Mouse (Mus musculus) urinary bladder, postnatal 25 days (tissue): ENCODE results near the gene Bcl2l1.

Experiments
- DNase-seq: peaks from one replicate; pipeline ENCODE4 v3.0.0; 2022; ENCODE audit warnings: low spot score

Gene Bcl2l1

GRCm38 (mm10) chr2:152831019-152831878 is at the start of gene Bcl2l1:
Bcl2l1 (minus strand) TSS chr2:152831728.
- DNase-seq = peak; percentile 97

DNA sequence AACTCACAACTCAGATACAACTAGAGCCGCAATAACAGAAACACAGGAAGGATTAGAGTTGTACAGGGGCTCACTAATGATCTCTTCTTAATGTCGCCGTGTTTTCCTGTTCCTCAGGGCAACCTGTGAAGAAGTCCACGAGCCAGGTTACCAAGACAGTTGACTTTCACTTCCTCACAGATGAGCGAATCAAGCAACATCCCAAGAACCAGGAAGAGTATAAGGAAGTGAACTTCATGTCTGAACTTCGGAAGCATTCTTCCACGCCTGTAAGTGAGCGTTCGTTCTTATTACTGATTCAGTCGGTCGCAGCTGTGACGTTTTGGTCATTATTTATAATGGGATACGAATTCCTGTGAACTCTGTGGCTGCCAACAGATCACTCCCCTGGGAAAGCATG is 49.4 kb upstream of the Bcl2l1 start:
- DNase-seq = no peak

- no peak for DNase-seq
Observed at GRCm38 (mm10) chr2:152878239-152878638, 46.7 kb upstream of the Bcl2l1 start.

GRCm38 (mm10) chr2:152863346-152863745 is 31.8 kb upstream of the Bcl2l1 start:
- DNase-seq = no peak

- DNase-seq = no peak
Observed at GRCm38 (mm10) chr2:152862638-152863037, 31.1 kb upstream of the Bcl2l1 start.

DNA sequence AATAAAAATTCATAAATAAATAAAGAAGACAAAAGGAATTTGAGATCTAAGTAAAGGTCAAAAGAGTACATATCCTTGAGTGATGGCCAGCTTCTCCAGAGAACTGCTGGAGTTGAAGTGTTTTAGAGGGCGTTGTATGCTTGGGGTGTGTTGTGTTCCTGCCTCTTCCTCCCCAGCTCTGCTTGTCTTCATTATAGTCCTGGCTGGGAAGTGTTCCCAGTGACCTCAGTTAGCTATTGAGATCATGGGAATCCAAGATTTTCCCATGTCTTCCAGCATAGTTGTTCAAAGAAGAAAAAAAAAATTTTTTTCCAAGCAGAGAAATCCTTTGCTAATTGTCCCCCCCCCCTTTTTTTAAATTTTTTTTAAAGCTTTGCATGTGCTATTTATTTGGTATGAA is 30.4 kb upstream of the Bcl2l1 start:
- DNase-seq = no peak

DNA sequence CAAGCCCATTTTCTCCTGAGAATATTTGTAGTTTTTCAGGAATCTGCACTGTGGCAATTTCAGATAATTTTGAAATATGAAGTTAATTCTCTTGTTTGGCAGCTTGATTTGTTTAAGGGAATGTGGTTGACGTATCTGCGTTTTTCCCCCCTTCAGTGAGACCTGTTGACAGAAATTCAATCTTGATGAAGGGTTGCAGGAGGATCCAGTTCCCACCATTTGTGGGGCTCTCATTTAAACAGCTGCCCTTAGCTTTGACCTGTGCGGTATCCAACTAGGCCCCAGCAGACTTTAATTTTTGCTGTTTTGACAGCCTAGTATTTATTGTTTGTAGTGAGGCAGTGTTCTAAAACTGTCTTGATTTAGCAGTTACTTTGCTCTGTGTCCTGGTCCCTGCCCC is 28.0 kb upstream of the Bcl2l1 start:
- DNase-seq = no peak

DNA sequence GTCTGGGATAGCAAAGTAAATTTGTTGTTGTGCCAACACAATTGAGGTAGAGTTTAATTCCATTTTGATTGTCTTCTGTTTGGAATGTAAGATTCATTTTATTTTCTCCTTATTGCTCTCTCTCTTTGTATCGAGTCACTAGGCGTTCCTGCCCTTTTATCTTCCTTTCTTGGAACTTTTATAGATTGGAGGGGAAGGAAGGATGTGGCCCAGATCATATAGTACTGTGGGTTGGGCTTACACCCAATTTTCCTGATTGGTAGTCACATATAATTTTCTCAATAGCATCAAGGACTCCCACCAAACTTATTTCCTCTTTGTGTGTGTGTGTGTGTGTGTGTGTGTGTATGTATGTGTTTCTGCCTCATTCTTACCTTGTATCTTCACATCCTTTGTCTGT is 16.9 kb upstream of the Bcl2l1 start:
- DNase-seq = no peak

DNA sequence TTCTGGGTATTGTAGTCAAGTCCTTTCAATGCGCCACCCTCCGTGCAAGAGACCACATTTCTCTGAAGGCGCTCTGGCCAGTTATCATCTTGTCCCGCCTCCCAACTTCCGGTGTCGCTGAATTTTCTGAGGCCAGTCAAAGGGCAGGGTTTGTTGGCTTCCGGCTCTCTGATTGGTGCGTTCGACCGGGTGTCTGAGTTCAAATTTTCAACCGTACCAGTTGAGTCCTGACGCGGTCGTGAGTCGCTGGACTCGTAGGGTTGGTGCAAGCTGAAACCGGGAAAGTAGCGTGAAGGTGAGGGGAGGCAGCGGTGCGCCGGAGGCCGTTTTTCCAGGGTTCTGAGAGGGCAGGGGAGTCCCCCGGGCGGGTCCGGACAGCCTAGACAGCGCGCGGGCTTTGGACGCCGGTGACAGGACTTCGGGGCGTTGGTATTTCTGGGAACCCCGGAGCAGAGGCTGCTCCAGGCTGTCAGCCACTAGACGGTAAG is 16.3 kb upstream of the Bcl2l1 start, which contains the start of gene Tpx2:
Gene Tpx2, plus strand, starts transcription at position 150 of the 488 bp plus-strand sequence.
- DNase-seq = peak; percentile 91

GRCm38 (mm10) chr2:152847057-152847814 is 15.7 kb upstream of the Bcl2l1 start:
- DNase-seq = no peak

GRCm38 (mm10) chr2:152842741-152843140 is 11.2 kb upstream of the Bcl2l1 start:
- no peak for DNase-seq

DNA sequence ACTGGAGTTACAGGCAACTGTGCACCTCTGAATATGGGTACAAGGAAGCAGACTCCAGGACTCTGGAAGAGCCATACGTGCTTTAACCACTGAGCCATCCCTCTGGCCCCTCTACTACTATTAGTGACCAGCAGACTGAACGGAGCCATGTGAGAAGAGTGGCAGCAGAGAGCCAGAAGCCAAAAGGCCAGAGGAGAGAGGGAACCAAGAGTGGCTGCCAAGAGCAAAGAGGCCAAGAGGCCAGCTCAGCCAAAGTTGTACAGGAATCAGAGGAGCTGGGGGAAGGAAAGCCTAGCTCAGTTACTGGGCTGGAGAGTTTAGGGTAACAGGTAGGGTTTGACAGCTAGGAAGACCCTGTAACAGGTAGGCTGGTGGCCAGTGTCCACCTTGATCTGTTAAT is 7.7 kb upstream of the Bcl2l1 start:
- DNase-seq = no peak

DNA sequence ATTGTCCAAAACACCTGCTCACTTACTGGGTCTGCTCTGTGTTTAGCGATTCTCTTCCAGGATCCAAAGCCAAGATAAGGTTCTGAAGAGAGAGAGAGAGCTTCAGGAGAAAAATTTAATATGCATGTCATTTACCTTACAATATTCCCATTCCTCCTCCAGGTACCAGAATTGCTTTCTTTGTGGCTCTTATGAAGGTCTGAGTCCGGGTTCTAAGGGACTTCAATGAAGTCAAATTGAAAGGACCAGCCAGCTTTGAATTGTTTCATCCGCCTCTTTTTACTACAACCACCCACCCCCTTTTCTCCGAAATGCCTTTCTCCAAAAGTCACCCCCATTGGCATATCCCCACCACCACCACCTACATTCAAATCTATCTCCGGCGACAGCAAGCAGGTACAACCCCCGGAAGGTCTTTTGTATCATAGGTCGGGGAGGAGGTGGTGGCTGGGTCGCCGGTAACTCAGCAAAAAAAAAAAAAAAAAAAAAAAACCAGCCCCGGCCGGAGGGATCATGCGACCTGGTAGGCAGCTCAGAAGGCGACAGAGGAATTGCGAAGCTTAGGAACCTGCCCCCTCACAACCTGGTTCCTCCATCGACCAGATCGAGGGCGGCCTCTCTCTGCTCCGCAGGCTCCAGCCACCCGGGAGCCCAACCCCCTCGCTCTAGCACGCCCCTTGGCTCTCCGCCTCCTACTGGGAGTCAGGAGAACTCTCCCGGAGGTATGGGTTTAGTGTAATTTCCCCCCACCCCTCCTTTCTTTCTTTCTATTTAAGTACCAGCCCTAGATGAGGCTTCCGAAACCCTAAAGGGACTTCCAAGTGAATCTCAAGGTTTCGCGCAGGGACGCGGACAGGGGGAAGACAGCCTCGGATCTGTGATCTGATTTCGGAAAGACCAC is 1.3 kb downstream of the Bcl2l1 start:
- peak; percentile 88 for DNase-seq

GRCm38 (mm10) chr2:152829367-152829881 is 2.1 kb downstream of the Bcl2l1 start:
- DNase-seq = peak; percentile 9

DNA sequence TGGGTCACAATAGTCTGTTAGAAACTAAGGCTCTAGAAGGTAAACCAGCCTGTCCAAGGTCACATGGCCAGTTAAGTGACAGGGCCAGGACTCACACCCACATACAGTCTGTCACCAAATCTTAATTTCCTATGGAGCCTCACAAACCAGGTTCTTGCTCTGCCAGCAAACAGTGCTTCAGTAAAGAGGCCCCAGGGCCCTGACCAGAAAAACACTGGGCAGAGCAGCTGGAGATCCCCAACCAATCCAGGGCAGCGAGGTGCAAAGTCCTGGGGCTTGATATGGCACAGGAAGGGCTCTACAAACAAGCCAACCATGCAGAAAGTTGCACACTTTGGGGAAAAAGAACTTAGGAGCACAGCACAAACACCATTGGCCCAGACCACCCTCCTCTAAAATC is 3.0 kb downstream of the Bcl2l1 start:
- DNase-seq = no peak

DNA sequence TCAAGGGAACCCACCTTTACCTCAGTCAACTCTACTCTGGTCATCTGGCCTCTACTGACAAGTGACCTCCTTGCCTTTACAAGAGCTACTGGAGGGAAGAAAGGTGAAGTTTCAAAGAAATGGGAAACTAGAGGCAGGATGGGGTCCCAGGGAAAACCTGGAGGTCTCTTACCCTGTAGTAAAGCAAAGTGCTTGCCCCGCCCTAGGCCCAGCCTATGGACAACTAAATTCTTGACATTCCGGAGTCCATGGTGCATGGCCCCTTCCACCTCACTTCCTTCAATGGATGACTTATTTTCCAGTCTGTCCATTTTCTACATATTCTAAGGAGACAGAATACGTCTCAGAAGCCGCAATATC is 3.5 kb downstream of the Bcl2l1 start:
- DNase-seq = peak; percentile 22

DNA sequence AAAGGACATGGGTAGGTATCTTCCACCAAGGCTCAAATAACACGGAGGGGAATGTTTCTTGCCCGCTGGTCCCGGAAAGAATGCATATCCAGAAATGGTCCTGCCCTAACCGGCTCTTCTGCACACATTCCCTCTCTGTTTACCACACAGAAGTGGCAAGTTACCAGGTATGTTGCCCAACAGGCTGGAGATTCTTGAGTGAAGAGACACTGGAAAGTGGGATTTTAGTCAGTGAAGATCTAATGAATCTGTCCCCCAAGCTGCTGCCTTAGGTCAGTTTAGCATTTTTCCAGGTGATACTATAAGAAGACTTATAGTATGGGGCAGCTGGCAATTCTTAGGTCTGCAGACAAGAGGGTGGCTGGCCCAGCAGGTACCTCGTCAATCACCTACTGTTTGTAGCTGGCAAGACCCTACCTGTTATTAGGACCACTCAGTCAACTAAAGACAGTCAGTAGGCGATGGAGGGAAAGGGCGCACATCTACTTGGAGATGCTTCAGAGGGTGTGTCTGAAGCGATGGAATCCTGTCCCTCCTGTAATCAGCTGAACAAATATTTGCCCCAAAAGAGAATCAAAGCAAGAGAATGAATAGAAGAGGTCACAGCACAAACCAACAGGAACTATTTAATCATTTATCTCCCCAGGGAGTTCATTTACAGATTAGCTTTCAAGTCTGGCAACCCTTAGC is 4.1 kb downstream of the Bcl2l1 start:
- DNase-seq = peak; percentile 42

- no peak for DNase-seq
Observed at GRCm38 (mm10) chr2:152826481-152826880, 5.0 kb downstream of the Bcl2l1 start.

- DNase-seq = no peak
Observed at GRCm38 (mm10) chr2:152825713-152826112, 5.8 kb downstream of the Bcl2l1 start.

DNA sequence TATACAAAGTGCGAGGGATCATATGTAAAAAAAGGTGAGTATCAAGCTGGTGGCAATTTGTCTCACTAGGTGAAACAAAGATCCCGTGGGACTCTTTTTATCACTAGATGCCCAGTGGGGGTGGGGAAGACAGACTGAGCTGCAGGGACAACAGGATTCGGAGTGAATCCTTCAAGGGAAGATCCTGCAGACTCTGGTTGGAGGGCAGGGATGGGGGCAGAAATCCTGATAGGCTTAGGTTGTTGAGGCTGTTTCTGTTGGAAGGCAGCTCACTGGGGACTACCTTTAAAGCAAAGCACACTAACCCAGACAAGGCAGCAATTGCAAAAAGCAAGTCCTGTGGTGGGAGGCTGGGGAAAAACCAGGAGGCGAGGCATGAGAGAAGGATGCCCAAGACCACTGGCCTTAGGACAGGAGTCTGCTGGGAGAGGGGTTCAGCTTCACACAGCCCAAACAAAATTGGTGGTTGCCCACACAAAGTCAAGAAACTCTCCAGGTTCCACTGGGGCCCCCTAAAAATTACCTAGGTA is 6.3 kb downstream of the Bcl2l1 start:
- DNase-seq = no peak
